Mouse (Mus musculus) lung, postnatal 0 days (tissue): ENCODE measurements around the gene Tmem38b.

Source experiments
- CTCF ChIP-seq: IDR thresholded peaks from 2 replicates; pipeline ENCODE4 v1.5.1; 2016; ENCODE audit warnings: antibody characterized with exemption, mild to moderate bottlenecking
- EP300 ChIP-seq: IDR thresholded peaks from 2 replicates; pipeline ENCODE4 v1.6.1; 2016; ENCODE audit warnings: antibody characterized with exemption, mild to moderate bottlenecking, control low read depth

GRCm38 (mm10) chr4:53843553-53843952 is 17.7 kb downstream of the Tmem38b start:
- TF ChIP-seq EP300 (no peak), CTCF (peak; percentile 52)
